Mouse (Mus musculus) cerebellum, adult 8-10 months (tissue): ENCODE data around the gene Carmil2.

ENCODE experiments used
- DNase-seq: peaks from one replicate; pipeline ENCODE4 v3.0.0; 2022

Gene Carmil2

GRCm38 (mm10) chr8:105685796-105686308 lies at the start of gene Carmil2:
TSS of gene Carmil2 (plus strand) at chr8:105686274.
- peak; percentile 40 for DNase-seq

- DNase-seq: peak; percentile 67
Measured at GRCm38 (mm10) chr8:105636963-105637510, 49.0 kb upstream of the Carmil2 start, which contains the start of gene Agrp. TSS of gene Agrp (minus strand) at chr8:105637393.

- DNase-seq: no peak
Measured at GRCm38 (mm10) chr8:105637601-105638041, 48.5 kb upstream of the Carmil2 start.

GRCm38 (mm10) chr8:105638510-105638909 lies 47.6 kb upstream of the Carmil2 start:
- DNase-seq: no peak

GRCm38 (mm10) chr8:105639835-105640234 lies 46.2 kb upstream of the Carmil2 start:
- DNase-seq: no peak

GRCm38 (mm10) chr8:105640511-105640910 lies 45.6 kb upstream of the Carmil2 start:
- DNase-seq: no peak

GRCm38 (mm10) chr8:105645205-105645604 lies 40.9 kb upstream of the Carmil2 start:
- DNase-seq: no peak

- no peak for DNase-seq
Measured at GRCm38 (mm10) chr8:105648929-105649328, 37.1 kb upstream of the Carmil2 start.

- no peak for DNase-seq
Measured at GRCm38 (mm10) chr8:105657641-105658040, 28.4 kb upstream of the Carmil2 start.

GRCm38 (mm10) chr8:105661167-105661566 lies 24.9 kb upstream of the Carmil2 start:
- DNase-seq: no peak

GRCm38 (mm10) chr8:105677891-105678290 lies 8.2 kb upstream of the Carmil2 start:
- DNase-seq: no peak

GRCm38 (mm10) chr8:105685325-105685724 lies 749 bp upstream of the Carmil2 start:
- no peak for DNase-seq

- DNase-seq: no peak
Measured at GRCm38 (mm10) chr8:105686551-105686950, 477 bp downstream of the Carmil2 start.

GRCm38 (mm10) chr8:105687512-105687911 lies 1.4 kb downstream of the Carmil2 start:
- DNase-seq: no peak

GRCm38 (mm10) chr8:105688242-105688752 lies 2.2 kb downstream of the Carmil2 start:
- DNase-seq: no peak

GRCm38 (mm10) chr8:105689256-105689982 lies 3.3 kb downstream of the Carmil2 start:
- DNase-seq: no peak

- no peak for DNase-seq
Measured at GRCm38 (mm10) chr8:105689983-105690360, 3.9 kb downstream of the Carmil2 start.

- no peak for DNase-seq
Measured at GRCm38 (mm10) chr8:105690978-105691377, 4.9 kb downstream of the Carmil2 start.

- DNase-seq: no peak
Measured at GRCm38 (mm10) chr8:105692449-105693182, 6.5 kb downstream of the Carmil2 start.

- peak; percentile 80 for DNase-seq
Measured at GRCm38 (mm10) chr8:105693648-105694047, 7.6 kb downstream of the Carmil2 start.

- peak; percentile 72 for DNase-seq
Measured at GRCm38 (mm10) chr8:105694051-105694799, 8.2 kb downstream of the Carmil2 start.

GRCm38 (mm10) chr8:105695080-105695780 lies 9.2 kb downstream of the Carmil2 start:
- DNase-seq: peak; percentile 42
